Mouse (Mus musculus) embryonic facial prominence, embryonic 10.5 days (tissue): Measurements from ENCODE around the gene Medag. TPM values are rescaled to one million over a fixed set of nuclear protein-coding genes. Genes with fewer than 3 reads are reported as not detected.
A peak's percentile ranks its signal among the peaks of the same experiment; 100 is the strongest.

Experiments used
- DNase-seq: peaks from one replicate; pipeline ENCODE4 v3.0.0-alpha.2; 2017; ENCODE audit warnings: low spot score
- H3K27ac ChIP-seq: fragments of 300-500 bp; sonication (generic); replicated peaks from 2 replicates; pipeline ENCODE4 v1.5.1; 2016; ENCODE audit warnings: mild to moderate bottlenecking
- H3K27me3 ChIP-seq: fragments of 300-500 bp; sonication (generic); replicated peaks from 2 replicates; pipeline ENCODE4 v1.6.1; 2016; ENCODE audit warnings: low read depth, mild to moderate bottlenecking; ENCODE audit not compliant: poor library complexity, severe bottlenecking
- H3K36me3 ChIP-seq: fragments of 300-500 bp; sonication (generic); replicated peaks from 2 replicates; pipeline ENCODE4 v1.6.1; 2016; ENCODE audit warnings: mild to moderate bottlenecking, moderate library complexity
- H3K4me1 ChIP-seq: fragments of 300-500 bp; sonication (generic); 2 replicates; pipeline ENCODE4 v1.6.1; 2016
- H3K4me3 ChIP-seq: fragments of 300-500 bp; sonication (generic); 2 replicates; pipeline ENCODE4 v1.5.1; 2016; ENCODE audit warnings: mild to moderate bottlenecking, moderate library complexity
- H3K9me3 ChIP-seq: fragments of 300-500 bp; sonication (generic); 2 replicates; pipeline ENCODE4 v1.6.1; 2016; ENCODE audit warnings: mild to moderate bottlenecking
- WGBS: fragments of 180-500 bp; shearing (Covaris S2); methylation state at CpG from one replicate; pipeline ENCODE4 v1.1.7; 2016; 5-methylcytosine and 5-hydroxymethylcytosine counted together
- polyA plus RNA-seq: library from polyadenylated mRNA; unstranded; fragments of >200 nt; fragmentation: Nextera tagmentation; extraction: Ambion mirVana; gene quantifications from 2 replicates; pipeline ENCODE4 v1.2.1, GENCODE M21; 2016

Gene Medag
- polyA plus RNA-seq, 1 experiment from 2014 or later: 0.17 TPM

DNA sequence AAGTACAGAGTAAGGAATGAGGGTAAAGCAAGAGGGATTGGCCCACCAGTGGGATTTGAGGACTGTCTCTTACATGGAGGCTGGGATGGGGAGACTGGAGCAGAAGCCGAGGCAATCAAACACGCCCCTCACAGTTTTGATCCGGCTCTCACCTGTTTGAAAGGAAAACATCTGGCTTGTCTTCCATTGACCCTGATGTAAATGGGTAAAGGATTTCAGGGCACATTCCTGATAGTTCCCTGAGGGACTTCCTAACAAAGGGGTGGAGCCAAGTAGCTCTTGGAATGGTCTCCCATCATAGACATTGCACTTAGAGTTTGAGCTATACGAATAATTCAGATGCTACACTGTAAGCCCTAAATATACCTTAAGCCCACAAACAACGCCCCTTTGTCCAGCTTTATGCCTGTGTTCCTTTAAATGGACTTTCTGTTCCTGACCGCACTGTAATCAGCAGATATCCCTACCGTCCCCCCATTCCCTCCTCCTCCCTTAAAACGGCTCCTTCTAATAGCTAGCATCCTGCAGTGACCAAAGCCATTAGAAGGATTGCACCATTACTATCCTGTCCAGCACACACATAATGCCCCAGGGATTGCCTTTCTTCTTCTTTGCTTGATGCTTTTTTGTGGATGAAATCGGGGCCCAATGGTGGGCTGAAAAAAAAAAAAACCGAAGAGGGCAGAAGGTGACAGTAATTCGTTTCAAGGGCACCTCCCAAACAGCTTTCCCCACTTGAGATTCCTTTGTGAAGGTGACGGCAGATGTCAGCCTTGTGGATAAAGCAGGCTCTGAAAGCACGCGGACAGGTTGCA, 36.3 kb upstream of the Medag start:
- no peak for DNase-seq
- Histone ChIP-seq H3K36me3 (no peaks in the 10 kb centered on the region), H3K9me3 (no peaks in the 10 kb centered on the region), H3K27ac (peak overlapping the region; percentile 70), H3K4me1 (peaks cover 76% of the 10 kb centered on the region), H3K27me3 (0 out of 2 replicates have a peak, but pooled peaks cover 13% of the 10 kb centered on the region), H3K4me3 (peak overlapping the region; percentile 21; the same call in 1 of the 2 replicates)
- 43% methylated on average over 14 of the region's 14 CpGs for WGBS

DNA sequence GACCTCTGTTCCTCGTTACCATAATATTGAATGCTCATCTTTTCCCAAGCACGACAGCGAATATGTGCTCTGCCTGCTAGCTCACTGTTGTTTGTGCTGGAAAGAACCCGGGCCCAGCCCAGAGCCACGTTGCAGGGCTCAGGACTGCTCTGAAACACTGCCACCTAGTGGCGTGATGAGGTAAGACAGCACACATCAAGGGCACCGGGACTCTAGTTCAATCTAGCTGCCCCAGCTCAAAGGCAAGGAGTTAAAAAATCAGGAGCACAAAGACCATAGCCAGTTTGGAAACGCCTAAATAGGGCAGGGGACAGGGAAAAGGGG, 35.7 kb upstream of the Medag start:
- Histone ChIP-seq H3K9me3 (no peaks in the 10 kb centered on the region), H3K36me3 (no peaks in the 10 kb centered on the region), H3K27ac (peak overlapping the region; percentile 70), H3K27me3 (0 out of 2 replicates have a peak, but pooled peaks cover 13% of the 10 kb centered on the region), H3K4me1 (peaks cover 81% of the 10 kb centered on the region), H3K4me3 (peak overlapping the region; percentile 21; the same call in 1 of the 2 replicates)
- WGBS: under 1% methylated on average over 8 of the region's 8 CpGs
- peak; percentile 91 for DNase-seq

DNA sequence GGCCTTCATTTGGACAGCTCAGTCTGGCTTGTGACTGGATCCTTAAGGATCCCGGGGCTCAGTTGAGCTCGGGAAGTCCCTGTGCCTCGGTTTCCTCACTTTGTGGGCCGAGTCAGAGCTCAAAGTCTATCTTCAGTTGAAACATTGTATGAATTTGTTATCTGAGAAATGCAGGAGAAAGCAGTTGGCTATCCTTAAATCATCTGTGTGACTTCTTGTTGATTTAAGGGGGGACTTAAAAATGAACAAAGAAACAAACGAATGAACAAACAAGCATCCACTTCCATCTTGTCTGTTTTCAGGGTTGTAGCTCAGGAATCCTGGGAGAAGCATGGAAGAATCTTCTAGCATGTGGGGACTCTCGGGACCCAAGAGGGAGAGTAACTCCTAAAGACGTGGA, 35.2 kb upstream of the Medag start:
- Histone ChIP-seq H3K27ac (peak overlapping the region; percentile 70), H3K4me3 (no peak overlapping the region), H3K36me3 (no peaks in the 10 kb centered on the region), H3K9me3 (no peaks in the 10 kb centered on the region), H3K27me3 (0 out of 2 replicates have a peak, but pooled peaks cover 13% of the 10 kb centered on the region), H3K4me1 (peaks cover 86% of the 10 kb centered on the region)
- DNase-seq: no peak
- 80% methylated on average over 7 of the region's 7 CpGs for WGBS

DNA sequence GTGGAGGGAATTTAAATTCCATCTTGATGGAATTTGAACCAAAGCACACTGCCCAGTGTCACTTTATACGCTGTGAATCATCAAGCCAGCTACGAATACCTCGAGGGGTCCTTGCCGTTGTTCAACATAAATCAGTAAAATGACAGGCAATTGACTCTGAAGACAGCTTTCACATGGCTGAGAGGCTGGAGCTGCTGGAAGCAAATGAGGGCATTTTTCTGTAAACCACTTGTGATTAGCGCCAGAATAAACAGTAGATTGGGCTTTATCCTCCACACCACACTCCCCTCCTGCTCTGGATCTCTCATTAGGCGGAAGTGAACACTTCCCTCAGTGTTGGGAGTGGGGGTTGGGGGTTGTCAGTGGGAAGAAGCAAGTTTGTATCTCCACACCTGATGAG, 34.3 kb upstream of the Medag start:
- H3K9me3 ChIP-seq: no peaks in the 10 kb centered on the region
- H3K4me1 ChIP-seq: peaks cover 87% of the 10 kb centered on the region
- DNase-seq: peak; percentile 27
- no peaks in the 10 kb centered on the region for H3K36me3 ChIP-seq
- WGBS: 36% methylated on average over 6 of the region's 6 CpGs
- 0 out of 2 replicates have a peak overlapping the region, but pooled peaks have one; percentile 37 for H3K27ac ChIP-seq
- no peak overlapping the region for H3K4me3 ChIP-seq
- H3K27me3 ChIP-seq: 0 out of 2 replicates have a peak, but pooled peaks cover 13% of the 10 kb centered on the region

DNA sequence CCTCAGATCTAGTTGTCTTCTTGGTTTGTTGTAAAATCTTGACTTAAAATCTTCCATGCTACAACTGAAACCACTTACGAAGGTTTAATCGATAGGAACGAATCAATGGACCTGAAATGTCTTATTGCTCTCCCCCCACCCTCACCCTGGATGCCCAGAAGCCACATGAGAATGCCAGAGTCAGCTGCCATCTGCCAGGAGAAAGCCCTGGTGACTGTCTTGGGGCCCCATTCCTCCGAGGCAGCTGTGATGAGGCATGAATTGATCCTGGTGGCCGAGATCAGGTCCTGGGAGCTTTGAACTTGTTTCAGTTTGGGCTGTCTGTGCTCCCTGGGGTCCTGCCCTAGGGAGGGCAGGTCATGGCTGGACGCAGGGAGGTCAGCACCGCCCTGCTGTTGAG, 33.0 kb upstream of the Medag start:
- no peak overlapping the region for H3K4me3 ChIP-seq
- no peak for DNase-seq
- WGBS: 56% methylated on average over 7 of the region's 7 CpGs
- peaks cover 77% of the 10 kb centered on the region for H3K4me1 ChIP-seq
- H3K36me3 ChIP-seq: no peaks in the 10 kb centered on the region
- no peaks in the 10 kb centered on the region for H3K9me3 ChIP-seq
- H3K27ac ChIP-seq: peak overlapping the region; percentile 77
- H3K27me3 ChIP-seq: 0 out of 2 replicates have a peak, but pooled peaks cover 13% of the 10 kb centered on the region

DNA sequence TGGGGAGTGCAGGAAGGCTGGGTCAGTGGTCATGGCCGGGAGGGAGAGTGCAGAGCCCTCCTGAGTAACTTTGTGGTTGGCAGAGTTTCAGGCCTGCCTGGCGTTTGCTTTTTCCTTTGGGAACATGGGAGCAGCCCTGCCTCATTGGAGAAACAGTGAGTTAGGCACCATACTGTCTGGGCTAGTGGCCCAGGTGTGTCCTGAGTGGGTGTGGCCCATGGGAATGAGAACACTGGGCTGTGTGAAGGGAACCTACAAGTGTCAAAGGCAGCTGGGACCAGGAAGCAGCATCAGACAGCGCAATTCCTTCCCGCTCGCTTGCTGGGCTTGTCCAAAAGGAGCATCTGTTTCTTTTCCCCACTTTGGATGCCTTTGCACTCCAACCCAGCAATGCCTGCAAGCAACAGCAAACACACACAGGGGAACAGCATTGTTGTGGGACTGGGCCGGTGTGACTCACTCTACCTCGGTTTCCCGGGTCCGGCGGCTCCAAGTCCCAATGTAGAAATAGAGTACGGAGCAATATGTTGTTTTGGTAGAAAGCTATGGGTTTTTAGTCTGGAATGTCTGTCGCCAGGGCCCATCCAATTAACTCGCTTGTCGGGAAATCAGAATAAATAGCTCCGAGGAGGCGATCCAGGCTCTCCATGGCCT, 32.3 kb upstream of the Medag start:
- H3K4me3 ChIP-seq: no peak overlapping the region
- H3K27me3 ChIP-seq: 0 out of 2 replicates have a peak, but pooled peaks cover 12% of the 10 kb centered on the region
- H3K36me3 ChIP-seq: no peaks in the 10 kb centered on the region
- WGBS: 84% methylated on average over 16 of the region's 16 CpGs
- no peak for DNase-seq
- H3K9me3 ChIP-seq: no peaks in the 10 kb centered on the region
- H3K27ac ChIP-seq: peak overlapping the region; percentile 77
- H3K4me1 ChIP-seq: peaks cover 70% of the 10 kb centered on the region

DNA sequence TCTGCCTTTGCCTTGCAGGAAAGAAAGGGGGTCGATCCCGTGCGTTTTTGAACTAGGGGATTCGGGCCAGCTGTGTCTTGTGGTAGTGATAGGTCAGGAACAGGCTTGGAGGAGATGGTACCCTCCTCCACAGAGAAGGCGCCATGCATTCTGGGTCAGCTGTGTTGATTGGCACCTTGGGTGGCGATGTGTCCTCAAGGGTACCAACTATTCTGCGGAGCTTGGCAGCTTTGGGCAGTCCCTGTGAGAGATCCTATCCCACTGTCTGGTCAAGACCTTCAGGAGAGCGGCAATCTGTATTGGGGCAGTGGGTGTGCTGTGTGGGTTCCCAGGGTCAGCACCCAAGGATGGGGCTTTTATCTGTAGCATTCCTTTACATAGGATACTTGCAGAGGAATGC, 31.7 kb upstream of the Medag start:
- 89% methylated on average over 8 of the region's 8 CpGs for WGBS
- Histone ChIP-seq H3K9me3 (no peaks in the 10 kb centered on the region), H3K4me3 (no peak overlapping the region), H3K36me3 (no peaks in the 10 kb centered on the region), H3K4me1 (peaks cover 64% of the 10 kb centered on the region), H3K27me3 (0 out of 2 replicates have a peak, but pooled peaks cover 7% of the 10 kb centered on the region), H3K27ac (peak overlapping the region; percentile 77)
- no peak for DNase-seq

DNA sequence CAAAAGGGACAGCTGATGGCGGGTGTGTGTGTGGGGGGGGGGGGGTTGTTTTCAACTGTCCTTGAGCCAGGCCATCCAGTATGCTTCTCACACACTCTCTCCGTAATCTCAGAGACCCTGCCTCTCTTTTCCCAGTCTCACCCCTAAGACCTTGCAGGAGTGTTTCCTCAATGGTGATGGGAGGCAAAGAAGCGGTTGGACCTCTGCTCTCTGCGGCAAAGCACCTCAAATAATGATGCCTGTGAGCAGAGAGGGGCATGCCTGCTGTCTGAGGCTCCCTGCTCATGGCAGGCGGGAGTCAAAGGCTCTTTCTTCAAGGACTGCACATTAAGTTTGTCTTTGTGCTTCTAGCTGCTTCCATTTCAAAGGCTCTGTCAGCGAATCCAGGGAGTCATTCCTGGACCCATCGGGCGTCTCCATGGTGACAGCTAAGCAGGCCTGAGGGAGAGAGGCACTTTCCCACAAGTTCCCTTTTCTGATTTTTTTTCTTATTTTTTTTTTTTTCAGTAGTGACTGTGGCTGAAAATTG, 31.1 kb upstream of the Medag start:
- peaks cover 58% of the 10 kb centered on the region for H3K4me1 ChIP-seq
- 0 out of 2 replicates have a peak, but pooled peaks cover 7% of the 10 kb centered on the region for H3K27me3 ChIP-seq
- 28% methylated on average over 8 of the region's 8 CpGs for whole genome bisulfite sequencing
- peak; percentile 51 for DNase-seq
- no peaks in the 10 kb centered on the region for H3K36me3 ChIP-seq
- no peak overlapping the region for H3K4me3 ChIP-seq
- H3K27ac ChIP-seq: peak overlapping the region; percentile 77
- H3K9me3 ChIP-seq: no peaks in the 10 kb centered on the region

DNA sequence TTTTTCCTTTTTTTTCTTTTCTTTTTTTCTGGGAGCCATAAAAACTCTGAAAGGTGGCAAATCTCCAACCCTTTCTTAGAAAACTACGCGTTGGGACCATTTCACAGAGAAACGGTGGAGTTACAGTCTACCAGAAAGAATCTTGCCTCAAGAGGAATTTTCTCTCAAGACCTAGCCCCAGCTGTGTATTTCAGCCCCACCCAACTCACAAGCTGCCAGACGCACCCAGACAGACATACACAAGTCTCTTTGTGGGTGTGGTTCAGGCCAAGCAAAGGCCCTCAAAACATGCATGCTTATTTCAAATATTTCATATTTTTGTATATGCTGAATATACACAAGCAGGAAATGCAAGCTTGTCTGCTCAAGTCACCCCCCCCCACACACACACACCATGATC, 29.6 kb upstream of the Medag start:
- Histone ChIP-seq H3K9me3 (no peaks in the 10 kb centered on the region), H3K27ac (no peak overlapping the region), H3K27me3 (0 out of 2 replicates have a peak, but pooled peaks cover 7% of the 10 kb centered on the region), H3K36me3 (no peaks in the 10 kb centered on the region), H3K4me1 (peaks cover 43% of the 10 kb centered on the region), H3K4me3 (no peak overlapping the region)
- 85% methylated on average over 4 of the region's 4 CpGs for whole genome bisulfite sequencing
- no peak for DNase-seq

DNA sequence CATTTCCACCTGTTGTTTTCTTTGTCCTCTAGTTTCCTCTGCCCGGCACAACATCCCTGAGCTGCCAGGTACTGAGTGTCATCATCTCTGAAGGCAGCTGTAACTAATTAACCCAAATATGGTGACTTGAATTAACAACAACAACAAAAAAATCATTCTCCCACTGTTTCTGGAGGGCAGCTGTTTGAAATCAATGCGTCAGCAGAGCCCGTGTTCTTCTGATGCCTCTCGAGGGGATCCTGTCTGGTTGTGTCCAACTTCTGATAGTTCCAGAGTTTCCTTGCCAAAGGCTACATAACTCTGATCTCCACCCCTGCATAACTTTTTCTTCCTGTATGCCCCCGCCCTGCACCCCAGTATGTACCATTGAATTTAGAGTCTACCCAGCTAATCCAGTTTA, 28.9 kb upstream of the Medag start:
- H3K9me3 ChIP-seq: no peaks in the 10 kb centered on the region
- no peaks in the 10 kb centered on the region for H3K36me3 ChIP-seq
- H3K27ac ChIP-seq: no peak overlapping the region
- no peak for DNase-seq
- H3K4me1 ChIP-seq: peaks cover 36% of the 10 kb centered on the region
- 59% methylated on average over 5 of the region's 5 CpGs for WGBS
- H3K4me3 ChIP-seq: no peak overlapping the region
- 0 out of 2 replicates have a peak, but pooled peaks cover 7% of the 10 kb centered on the region for H3K27me3 ChIP-seq

DNA sequence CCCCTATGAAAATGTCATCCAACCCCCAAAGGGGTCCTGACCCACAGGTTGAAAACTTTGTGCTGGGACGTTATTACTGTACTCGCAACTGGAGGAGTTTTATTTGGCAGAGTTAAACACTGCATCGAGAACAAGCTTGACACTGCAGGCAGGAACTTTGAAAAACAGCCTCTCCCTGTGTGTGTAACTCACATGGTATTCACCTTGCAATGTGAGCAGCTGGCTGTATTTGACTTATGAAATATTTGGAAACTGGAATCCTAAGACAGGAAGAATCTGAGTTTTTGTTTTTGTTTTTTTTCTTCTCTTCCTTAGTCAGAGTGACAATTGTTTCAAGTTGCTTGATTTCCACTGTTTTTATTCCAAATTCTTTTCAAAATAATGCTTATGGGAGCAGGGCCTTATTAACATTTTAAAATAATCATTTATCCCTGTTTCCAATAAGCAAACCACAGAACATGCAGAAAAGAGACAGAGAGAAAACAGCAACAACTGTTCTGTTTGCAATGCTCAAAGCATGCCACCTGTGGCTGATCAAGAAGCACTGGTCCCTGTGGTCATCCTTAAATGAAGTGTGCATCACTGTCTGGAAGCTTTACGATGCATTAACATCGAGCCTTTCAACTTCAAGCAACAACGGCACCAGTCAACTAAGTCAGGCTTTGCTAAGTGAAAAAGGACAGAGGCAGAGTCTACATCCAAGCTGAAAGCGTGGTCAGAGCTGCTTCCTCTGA, 26.2 kb upstream of the Medag start:
- WGBS: 94% methylated on average over 7 of the region's 7 CpGs
- Histone ChIP-seq H3K36me3 (no peaks in the 10 kb centered on the region), H3K4me3 (no peak overlapping the region), H3K27ac (no peak overlapping the region), H3K27me3 (no peaks in the 10 kb centered on the region; the same call in 1 of the 2 replicates), H3K9me3 (no peaks in the 10 kb centered on the region), H3K4me1 (peaks cover 26% of the 10 kb centered on the region)
- DNase-seq: no peak

DNA sequence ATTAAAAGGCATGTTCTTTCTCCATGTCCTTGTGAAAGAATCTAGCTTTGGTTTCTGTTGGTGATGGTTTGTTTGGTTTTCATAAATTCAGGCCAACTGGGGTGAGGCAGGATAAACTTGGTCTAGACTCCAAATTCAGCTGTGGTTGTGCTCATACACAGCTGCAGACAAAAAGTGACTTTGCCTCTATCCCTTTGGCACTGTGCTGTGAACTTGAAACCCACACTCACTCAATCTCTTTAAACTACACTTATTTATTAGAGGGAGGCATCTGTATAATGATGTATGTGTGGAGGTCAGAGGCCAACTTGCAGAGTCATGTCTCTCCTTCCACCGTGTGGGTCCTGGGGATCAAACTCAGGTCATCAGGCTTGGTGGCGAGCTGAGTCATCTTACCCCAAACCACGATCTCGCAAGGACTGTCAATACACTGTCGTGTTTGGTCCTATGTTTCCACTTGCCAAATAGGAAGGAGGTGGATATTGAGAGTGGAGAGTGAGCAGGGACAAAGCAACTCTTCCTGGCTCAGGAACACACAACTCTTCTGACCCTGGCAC, 25.2 kb upstream of the Medag start:
- 82% methylated on average over 5 of the region's 5 CpGs for WGBS
- Histone ChIP-seq H3K27me3 (no peaks in the 10 kb centered on the region; the same call in 1 of the 2 replicates), H3K4me3 (no peak overlapping the region), H3K9me3 (no peaks in the 10 kb centered on the region), H3K4me1 (peaks cover 27% of the 10 kb centered on the region), H3K36me3 (no peaks in the 10 kb centered on the region), H3K27ac (no peak overlapping the region)
- no peak for DNase-seq
